Mouse (Mus musculus) cortical plate, adult 2 months (tissue): ENCODE measurements around the gene Wdr83. TPM values are rescaled to one million over a fixed set of nuclear protein-coding genes. Genes with fewer than 3 reads are reported as not detected.
A peak's percentile ranks its signal among the peaks of the same experiment; 100 is the strongest.
"Not testable (repeated sequence)": the region's sequence is repeated elsewhere in the genome, so short reads cannot be mapped to it uniquely, and the experiment has no call there.

ENCODE experiments used
- H3K27ac ChIP-seq: fragments of 200-500 bp; 2 replicates; pipeline ENCODE4 v1.5.1; 2012; ENCODE audit warnings: low read length, control low read depth, inconsistent platforms; ENCODE audit not compliant: insufficient read depth
- H3K4me1 ChIP-seq: fragments of 200-500 bp; 2 replicates; pipeline ENCODE4 v1.6.1; 2011; ENCODE audit warnings: low read length; ENCODE audit not compliant: control insufficient read depth, insufficient read depth
- H3K4me3 ChIP-seq: fragments of 200-500 bp; 2 replicates; pipeline ENCODE4 v1.5.1; 2011; ENCODE audit warnings: mild to moderate bottlenecking, low read length, control low read depth; ENCODE audit not compliant: insufficient read depth
- CTCF ChIP-seq: fragments of 200-500 bp; IDR thresholded peaks from 2 replicates; pipeline ENCODE4 v1.5.1; 2011; ENCODE audit warnings: mild to moderate bottlenecking, control low read depth, low read length; ENCODE audit not compliant: insufficient read depth; ENCODE audit errors: extremely low read depth
- POLR2A ChIP-seq: fragments of 200-500 bp; IDR thresholded peaks from 2 replicates; pipeline ENCODE4 v1.6.1; 2011; ENCODE audit warnings: mild to moderate bottlenecking, low read length, control low read depth; ENCODE audit not compliant: insufficient read depth; ENCODE audit errors: extremely low read depth
- polyA plus RNA-seq: library from polyadenylated mRNA; depleted of rRNA; stranded (reverse); fragments of >200 nt; gene quantifications from 2 replicates; pipeline ENCODE4 v1.2.3, GENCODE M21; 2012; rRNA removed

Wdr83 gene
- polyA plus RNA-seq = 54.7 and 56.4 TPM in 2 replicates

GRCm38 (mm10) chr8:85081216-85081555 is at the start of gene Wdr83:
Gene Wdr83 (minus strand): TSS chr8:85081306.
- peaks cover 9% of the 10 kb centered on the region for H3K4me1 ChIP-seq
- peak within 1 kb of the TSS; percentile 81 for H3K4me3 ChIP-seq
- H3K27ac ChIP-seq = peak within 1 kb of the TSS; percentile 20; the same call in 1 of the 2 replicates
- TF ChIP-seq CTCF = no peak
- TF ChIP-seq POLR2A = no peak

DNA sequence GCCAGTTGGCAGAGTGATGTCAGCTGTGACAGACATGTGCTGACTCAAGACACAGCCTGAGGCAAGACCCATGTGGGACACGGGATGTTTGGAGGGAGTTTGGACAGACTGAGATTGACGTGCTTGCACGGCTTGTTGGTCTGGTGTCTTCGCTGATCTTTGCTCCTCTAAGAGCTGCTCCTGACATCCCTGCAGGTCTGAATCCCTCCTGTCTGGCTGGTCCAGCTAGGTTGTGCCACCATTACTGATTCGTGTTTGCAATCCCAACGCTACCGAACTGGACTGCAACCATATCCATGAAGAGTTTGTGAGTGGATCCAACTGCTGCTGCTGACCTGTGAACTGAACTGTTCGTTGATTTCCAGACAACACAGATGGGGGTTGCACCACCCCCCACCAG is 42.6 kb upstream of the Wdr83 start:
- Histone ChIP-seq H3K4me3 (no peak overlapping the region), H3K27ac (no peak overlapping the region), H3K4me1 (no peaks in the 10 kb centered on the region)
- no peak for TF ChIP-seq CTCF
- no peak for TF ChIP-seq POLR2A

DNA sequence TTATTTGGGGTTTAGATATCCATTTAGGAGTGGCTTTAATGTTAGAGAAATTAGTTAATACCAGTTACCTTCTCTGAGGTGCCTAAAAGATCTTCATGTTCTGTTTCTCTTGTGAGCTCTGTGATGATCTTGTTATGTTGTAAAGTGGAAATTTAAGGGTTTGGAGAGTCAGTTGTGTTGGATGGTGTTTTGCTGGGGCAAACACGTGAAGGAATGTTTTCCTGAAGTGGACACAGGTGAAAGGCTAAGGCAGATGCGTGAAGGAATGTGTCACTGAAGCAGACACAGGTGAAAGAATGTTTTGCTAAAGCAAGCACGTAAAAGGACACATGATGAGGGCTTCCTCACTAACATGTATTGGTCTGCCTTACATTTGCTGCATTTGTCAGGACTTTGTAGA is 41.9 kb upstream of the Wdr83 start, which contains the start of gene Zfp791:
Gene Zfp791, minus strand, starts transcription at position 101 of the 400 bp plus-strand sequence.
- Histone ChIP-seq H3K27ac (no peak within 1 kb of the TSS), H3K4me1 (no peaks in the 10 kb centered on the region), H3K4me3 (no peak within 1 kb of the TSS)
- TF ChIP-seq POLR2A (no peak), CTCF (no peak)

- H3K4me1 ChIP-seq, H3K27ac ChIP-seq: not testable (repeated sequence)
- peak overlapping the region; percentile 59; the same call in 1 of the 2 replicates for H3K4me3 ChIP-seq
Measured at GRCm38 (mm10) chr8:85120251-85120650, 39.1 kb upstream of the Wdr83 start.

GRCm38 (mm10) chr8:85119052-85119981 is 38.2 kb upstream of the Wdr83 start:
- TF ChIP-seq CTCF (peak; percentile 19; the same call in 1 of the 2 replicates), POLR2A (peak; percentile 68)
- Histone ChIP-seq H3K27ac (no peak overlapping the region), H3K4me1 (no peaks in the 10 kb centered on the region), H3K4me3 (peak overlapping the region; percentile 59)

- H3K27ac ChIP-seq = no peak overlapping the region
- TF ChIP-seq CTCF (no peak), POLR2A (no peak)
- no peaks in the 10 kb centered on the region for H3K4me1 ChIP-seq
- H3K4me3 ChIP-seq = no peak overlapping the region
Measured at GRCm38 (mm10) chr8:85116984-85117383, 35.9 kb upstream of the Wdr83 start.

GRCm38 (mm10) chr8:85115501-85115900 is 34.4 kb upstream of the Wdr83 start:
- no peaks in the 10 kb centered on the region for H3K4me1 ChIP-seq
- no peak overlapping the region for H3K4me3 ChIP-seq
- no peak overlapping the region for H3K27ac ChIP-seq
- TF ChIP-seq POLR2A (no peak), CTCF (no peak)

- Histone ChIP-seq H3K4me3 (no peak overlapping the region), H3K27ac (no peak overlapping the region), H3K4me1 (no peaks in the 10 kb centered on the region)
- TF ChIP-seq POLR2A = no peak
- TF ChIP-seq CTCF = no peak
Measured at GRCm38 (mm10) chr8:85113241-85113640, 32.1 kb upstream of the Wdr83 start.

- no peak overlapping the region for H3K27ac ChIP-seq
- TF ChIP-seq POLR2A (no peak), CTCF (no peak)
- no peaks in the 10 kb centered on the region for H3K4me1 ChIP-seq
- no peak overlapping the region for H3K4me3 ChIP-seq
Measured at GRCm38 (mm10) chr8:85100076-85100665, 19.1 kb upstream of the Wdr83 start.

GRCm38 (mm10) chr8:85096850-85097249 is 15.7 kb upstream of the Wdr83 start:
- Histone ChIP-seq H3K4me1 (no peaks in the 10 kb centered on the region), H3K27ac (no peak overlapping the region), H3K4me3 (no peak overlapping the region)
- no peak for TF ChIP-seq POLR2A
- TF ChIP-seq CTCF = no peak
